Mouse (Mus musculus): ENCODE results near the gene Adgrf4.

DNA sequence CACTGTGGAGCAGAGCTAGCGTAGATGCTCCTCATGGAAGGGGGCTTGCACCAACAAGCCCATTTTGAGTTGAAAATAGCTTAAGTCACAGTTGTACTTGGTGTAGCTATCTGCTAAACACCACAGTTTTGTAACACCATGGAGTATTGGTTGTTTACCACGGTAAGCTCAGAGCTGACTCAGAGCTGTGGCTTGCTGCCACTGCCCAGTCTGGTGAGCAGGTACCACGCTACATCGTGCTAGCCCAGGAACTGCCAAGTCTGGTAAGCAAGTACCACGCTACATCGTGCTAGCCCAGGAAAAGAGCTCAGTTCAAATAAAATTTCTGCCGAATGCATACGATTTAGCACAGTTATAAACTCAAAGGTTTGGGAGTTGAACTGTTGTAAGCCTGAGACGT, 10.1 kb upstream of the Adgrf4 start:
- TF ChIP-seq CHD2 (IDR thresholded peaks at IDR 0.05; ENCODE audit: low read depth, low read length) (no peak), HCFC1 (IDR thresholded peaks at IDR 0.05; ENCODE audit: borderline replicate concordance, insufficient read depth, low read length) (no peak), ZC3H11A (IDR thresholded peaks at IDR 0.05; ENCODE audit: borderline replicate concordance, low read depth, low read length) (no peak), MAFK (IDR thresholded peaks at IDR 0.05; ENCODE audit: insufficient read depth, low read depth, low read length) (no peak), ZNF384 (IDR thresholded peaks at IDR 0.05; ENCODE audit: low read depth, low read length) (no peak)

All from ES-E14 (cell line).